Mouse (Mus musculus) lung, postnatal 0 days (tissue): ENCODE data around the gene Dixdc1. TPM values are rescaled to one million over a fixed set of nuclear protein-coding genes. Genes with fewer than 3 reads are reported as not detected.

Experiments used
- ATAC-seq: fragments of 200-750 bp; cut with Nextera tagmentation; 2 replicates; pipeline ENCODE4 v1.8.0; 2017; ENCODE audit warnings: moderate library complexity
- DNase-seq: peaks from one replicate; pipeline ENCODE4 v3.0.0-alpha.2; 2016; ENCODE audit warnings: low spot score
- H3K27ac ChIP-seq: fragments of 300-500 bp; sonication (generic); 2 replicates; pipeline ENCODE4 v1.5.1; 2014; ENCODE audit warnings: antibody characterized with exemption, mild to moderate bottlenecking, low read length, mixed read lengths
- H3K27me3 ChIP-seq: fragments of 300-500 bp; sonication (generic); replicated peaks from 2 replicates; pipeline ENCODE4 v1.6.1; 2014; ENCODE audit warnings: low read length, mixed read lengths; ENCODE audit not compliant: insufficient read depth
- H3K36me3 ChIP-seq: fragments of 300-500 bp; sonication (generic); 2 replicates; pipeline ENCODE4 v1.6.1; 2014; ENCODE audit warnings: low read length, mixed read lengths; ENCODE audit not compliant: insufficient read depth
- H3K4me1 ChIP-seq: fragments of 300-500 bp; sonication (generic); 2 replicates; pipeline ENCODE4 v1.6.1; 2014; ENCODE audit warnings: antibody characterized with exemption, low read depth, low read length, mixed read lengths; ENCODE audit not compliant: insufficient read depth
- H3K4me2 ChIP-seq: fragments of 300-500 bp; sonication (generic); replicated peaks from 2 replicates; pipeline ENCODE4 v1.6.1; 2014; ENCODE audit warnings: low read depth, mild to moderate bottlenecking, low read length, moderate library complexity, mixed read lengths
- H3K4me3 ChIP-seq: fragments of 300-500 bp; sonication (generic); 2 replicates; pipeline ENCODE4 v1.5.1; 2014; ENCODE audit warnings: low read depth, low read length
- H3K9ac ChIP-seq: fragments of 300-500 bp; sonication (generic); replicated peaks from 2 replicates; pipeline ENCODE4 v1.6.1; 2014; ENCODE audit warnings: low read depth, mild to moderate bottlenecking
- H3K9me3 ChIP-seq: fragments of 300-500 bp; sonication (generic); 2 replicates; pipeline ENCODE4 v1.6.1; 2016; ENCODE audit warnings: low read length, mixed read lengths
- CTCF ChIP-seq: IDR thresholded peaks from 2 replicates; pipeline ENCODE4 v1.5.1; 2016; ENCODE audit warnings: antibody characterized with exemption, mild to moderate bottlenecking
- EP300 ChIP-seq: IDR thresholded peaks from 2 replicates; pipeline ENCODE4 v1.6.1; 2016; ENCODE audit warnings: antibody characterized with exemption, mild to moderate bottlenecking, control low read depth
- WGBS: fragments of 180-500 bp; shearing (Covaris S2); extraction: QIAGEN DNeasy Blood & Tissue Kit; methylation state at CpG from one replicate; pipeline ENCODE4 v1.1.7; 2014; 5-methylcytosine and 5-hydroxymethylcytosine counted together
- polyA plus RNA-seq: library from polyadenylated mRNA; unstranded; fragments of >200 nt; fragmentation: Nextera tagmentation; extraction: Ambion mirVana; gene quantifications from 2 replicates; pipeline ENCODE4 v1.2.1, GENCODE M21; 2015

Dixdc1 gene
- polyA plus RNA-seq, result 5.4 and 7.5 TPM in 2 replicates

- Histone ChIP-seq H3K4me2 (peak within 1 kb of the TSS; percentile 44), H3K36me3 (no peaks in the 10 kb centered on the region), H3K4me1 (no peaks in the 10 kb centered on the region), H3K27me3 (no peaks in the 10 kb centered on the region), H3K9ac (no peak within 1 kb of the TSS), H3K9me3 (no peaks in the 10 kb centered on the region), H3K4me3 (no peak within 1 kb of the TSS), H3K27ac (no peak within 1 kb of the TSS)
- peak; percentile 96 for DNase-seq
- peak; percentile 98 for ATAC-seq
- TF ChIP-seq CTCF (no peak), EP300 (no peak)
- 12% methylated on average over 36 of the region's 36 CpGs for WGBS
These were observed at the start of gene Dixdc1 for GRCm38 (mm10) chr9:50738914-50739870. Gene Dixdc1, minus strand, starts transcription at chr9:50739517.

GRCm38 (mm10) chr9:50782155-50782554, 42.8 kb upstream of the Dixdc1 start:
- no peaks in the 10 kb centered on the region for H3K9me3 ChIP-seq
- H3K27me3 ChIP-seq, result no peaks in the 10 kb centered on the region
- no peak overlapping the region for H3K9ac ChIP-seq
- DNase-seq (no peak), ATAC-seq (no peak)
- TF ChIP-seq CTCF (peak; percentile 64), EP300 (no peak)
- 72% methylated on average over 2 of the region's 2 CpGs for WGBS
- no peaks in the 10 kb centered on the region for H3K4me1 ChIP-seq
- H3K36me3 ChIP-seq, result peaks cover 26% of the 10 kb centered on the region
- no peak overlapping the region for H3K4me2 ChIP-seq
- no peak overlapping the region for H3K27ac ChIP-seq
- H3K4me3 ChIP-seq, result no peak overlapping the region

- peak overlapping the region; percentile 88 for H3K9ac ChIP-seq
- DNase-seq, result no peak
- no peaks in the 10 kb centered on the region for H3K9me3 ChIP-seq
- peak overlapping the region; percentile 98 for H3K4me2 ChIP-seq
- 0 out of 2 replicates have a peak, but pooled peaks cover 8% of the 10 kb centered on the region for H3K36me3 ChIP-seq
- WGBS, result 42% methylated on average over 11 of the region's 11 CpGs
- H3K4me3 ChIP-seq, result peak overlapping the region; percentile 98; the same call in 1 of the 2 replicates
- no peak for ATAC-seq
- H3K27me3 ChIP-seq, result no peaks in the 10 kb centered on the region
- H3K27ac ChIP-seq, result no peak overlapping the region
- no peak for TF ChIP-seq EP300
- no peak for TF ChIP-seq CTCF
- H3K4me1 ChIP-seq, result peaks cover 4% of the 10 kb centered on the region; the same call in 1 of the 2 replicates
These were observed 36.9 kb upstream of the Dixdc1 start for GRCm38 (mm10) chr9:50776162-50776760.

- peak overlapping the region; percentile 98 for H3K4me2 ChIP-seq
- H3K27ac ChIP-seq, result no peak overlapping the region
- H3K36me3 ChIP-seq, result peaks cover 8% of the 10 kb centered on the region; the same call in 1 of the 2 replicates
- no peaks in the 10 kb centered on the region for H3K27me3 ChIP-seq
- under 1% methylated on average over 28 of the region's 30 CpGs for WGBS
- ATAC-seq (peak; percentile 34), DNase-seq (no peak)
- TF ChIP-seq EP300 (no peak), CTCF (no peak)
- H3K4me3 ChIP-seq, result peak overlapping the region; percentile 98
- H3K4me1 ChIP-seq, result peaks cover 4% of the 10 kb centered on the region; the same call in 1 of the 2 replicates
- peak overlapping the region; percentile 88 for H3K9ac ChIP-seq
- H3K9me3 ChIP-seq, result no peaks in the 10 kb centered on the region
These were observed 36.4 kb upstream of the Dixdc1 start for GRCm38 (mm10) chr9:50775662-50776126.

- Histone ChIP-seq H3K4me3 (peak within 1 kb of the TSS; percentile 98), H3K9ac (peak within 1 kb of the TSS; percentile 88), H3K36me3 (peaks cover 2% of the 10 kb centered on the region; the same call in 1 of the 2 replicates), H3K4me1 (peaks cover 4% of the 10 kb centered on the region; the same call in 1 of the 2 replicates), H3K4me2 (peak within 1 kb of the TSS; percentile 98), H3K9me3 (no peaks in the 10 kb centered on the region), H3K27me3 (no peaks in the 10 kb centered on the region), H3K27ac (peak within 1 kb of the TSS; percentile 64)
- DNase-seq, result peak; percentile 86
- under 1% methylated on average over 34 of the region's 51 CpGs for WGBS
- TF ChIP-seq EP300 (no peak), CTCF (no peak)
- peak; percentile 75 for ATAC-seq
These were observed 35.8 kb upstream of the Dixdc1 start, which contains the start of the genes Alg9 and 1110032A03Rik for GRCm38 (mm10) chr9:50774991-50775612. Gene Alg9, plus strand, starts transcription at chr9:50775019. Gene 1110032A03Rik, minus strand, starts transcription at chr9:50775520.
